Mouse (Mus musculus): ENCODE data around the gene Atad2b. TPM values are rescaled to one million over a fixed set of nuclear protein-coding genes. Genes with fewer than 3 reads are reported as not detected.
"Not testable (repeated sequence)": the region's sequence is repeated elsewhere in the genome, so short reads cannot be mapped to it uniquely, and the experiment has no call there.

The Atad2b gene
- polyA plus RNA-seq, 1 experiment from 2014 or later: 9.6 TPM

- no peaks in the 10 kb centered on the region for H3K27me3 ChIP-seq
- no peaks in the 10 kb centered on the region for H3K9me3 ChIP-seq
- no peak overlapping the region for H3K4me3 ChIP-seq
- H3K27ac ChIP-seq: no peak overlapping the region
- 62% methylated on average over 3 of the region's 3 CpGs for WGBS
- no peaks in the 10 kb centered on the region for H3K36me3 ChIP-seq
- H3K4me2 ChIP-seq: no peak overlapping the region
- no peak for ATAC-seq (ENCODE audit: insufficient number of reproducible peaks, low FRiP score, low TSS enrichment, low read depth)
- peaks cover 3% of the 10 kb centered on the region; the same call in 1 of the 2 replicates for H3K4me1 ChIP-seq
- H3K9ac ChIP-seq: no peak overlapping the region
These were observed 2.7 kb upstream of the Atad2b start for GRCm38 (mm10) chr12:4914441-4914840.

- H3K36me3 ChIP-seq: no peaks in the 10 kb centered on the region
- peaks cover 3% of the 10 kb centered on the region; the same call in 1 of the 2 replicates for H3K4me1 ChIP-seq
- no peaks in the 10 kb centered on the region for H3K9me3 ChIP-seq
- no peak for ATAC-seq (ENCODE audit: insufficient number of reproducible peaks, low FRiP score, low TSS enrichment, low read depth)
- no peak overlapping the region for H3K9ac ChIP-seq
- H3K4me2 ChIP-seq: no peak overlapping the region
- no peaks in the 10 kb centered on the region for H3K27me3 ChIP-seq
- H3K27ac ChIP-seq: no peak overlapping the region
- H3K4me3 ChIP-seq: no peak overlapping the region
- WGBS: 77% methylated on average over 3 of the region's 3 CpGs
These were observed 2.2 kb upstream of the Atad2b start for GRCm38 (mm10) chr12:4914944-4915343.

- peak; percentile 28 for ATAC-seq (ENCODE audit: insufficient number of reproducible peaks, low FRiP score, low TSS enrichment, low read depth)
- Histone ChIP-seq H3K27me3 (no peaks in the 10 kb centered on the region), H3K9ac (peak overlapping the region; percentile 99), H3K4me1 (peaks cover 3% of the 10 kb centered on the region; the same call in 1 of the 2 replicates), H3K9me3 (no peaks in the 10 kb centered on the region), H3K4me2 (peak overlapping the region; percentile 54), H3K27ac (peak overlapping the region; percentile 98), H3K4me3 (peak overlapping the region; percentile 93), H3K36me3 (no peaks in the 10 kb centered on the region)
- under 1% methylated on average over 48 of the region's 48 CpGs for WGBS
These were observed 845 bp downstream of the Atad2b start for GRCm38 (mm10) chr12:4917805-4918591.

GRCm38 (mm10) chr12:4928197-4928596 is 11.0 kb downstream of the Atad2b start:
- Histone ChIP-seq H3K4me2 (no peak overlapping the region), H3K27me3 (no peaks in the 10 kb centered on the region), H3K27ac (no peak overlapping the region), H3K9me3 (no peaks in the 10 kb centered on the region), H3K4me3 (no peak overlapping the region), H3K4me1 (no peaks in the 10 kb centered on the region), H3K36me3 (no peaks in the 10 kb centered on the region), H3K9ac (no peak overlapping the region)
- no peak for ATAC-seq (ENCODE audit: insufficient number of reproducible peaks, low FRiP score, low TSS enrichment, low read depth)
- WGBS: 90% methylated on average over 2 of the region's 2 CpGs

- H3K27ac ChIP-seq: no peak overlapping the region
- no peak overlapping the region for H3K4me2 ChIP-seq
- no peak overlapping the region for H3K9ac ChIP-seq
- 89% methylated on average over 3 of the region's 3 CpGs for WGBS
- no peaks in the 10 kb centered on the region for H3K27me3 ChIP-seq
- no peaks in the 10 kb centered on the region for H3K9me3 ChIP-seq
- H3K4me1 ChIP-seq: no peaks in the 10 kb centered on the region
- H3K36me3 ChIP-seq: no peaks in the 10 kb centered on the region
- no peak overlapping the region for H3K4me3 ChIP-seq
- ATAC-seq (ENCODE audit: insufficient number of reproducible peaks, low FRiP score, low TSS enrichment, low read depth): no peak
These were observed 13.8 kb downstream of the Atad2b start for GRCm38 (mm10) chr12:4930820-4931548.

- H3K4me1 ChIP-seq: no peaks in the 10 kb centered on the region
- H3K9ac ChIP-seq: no peak overlapping the region
- 94% methylated on average over 1 of the region's 1 CpGs for WGBS
- H3K9me3 ChIP-seq: no peaks in the 10 kb centered on the region
- H3K4me3 ChIP-seq: no peak overlapping the region
- H3K27me3 ChIP-seq: no peaks in the 10 kb centered on the region
- ATAC-seq (ENCODE audit: insufficient number of reproducible peaks, low FRiP score, low TSS enrichment, low read depth): no peak
- H3K4me2 ChIP-seq: no peak overlapping the region
- H3K27ac ChIP-seq: no peak overlapping the region
- H3K36me3 ChIP-seq: peaks cover 52% of the 10 kb centered on the region
These were observed 35.1 kb downstream of the Atad2b start for GRCm38 (mm10) chr12:4952272-4952671.

DNA sequence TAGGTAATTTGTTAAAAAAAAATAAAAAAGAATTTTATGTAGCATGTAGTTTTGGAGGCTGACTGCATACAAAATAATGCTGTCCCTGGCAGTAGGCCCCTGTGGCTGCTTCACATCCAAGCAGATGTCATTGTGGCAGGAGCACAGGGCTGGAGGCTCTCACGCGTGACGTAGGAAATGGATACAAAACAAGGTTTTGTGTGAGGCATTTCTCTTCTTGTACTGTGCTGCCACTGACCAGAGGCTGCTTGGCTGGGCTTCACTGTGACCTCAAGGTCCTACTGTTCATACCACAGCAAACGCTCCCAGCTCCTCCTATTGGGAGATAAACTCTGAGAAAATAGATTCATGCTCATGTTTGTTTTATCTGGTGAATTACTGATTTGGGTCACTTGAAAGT is 36.0 kb downstream of the Atad2b start:
- H3K9ac ChIP-seq: no peak overlapping the region
- H3K4me3 ChIP-seq: no peak overlapping the region
- no peak overlapping the region for H3K4me2 ChIP-seq
- WGBS: 96% methylated on average over 4 of the region's 4 CpGs
- no peak for ATAC-seq (ENCODE audit: insufficient number of reproducible peaks, low FRiP score, low TSS enrichment, low read depth)
- no peaks in the 10 kb centered on the region for H3K9me3 ChIP-seq
- no peaks in the 10 kb centered on the region for H3K27me3 ChIP-seq
- no peaks in the 10 kb centered on the region for H3K4me1 ChIP-seq
- peaks cover 45% of the 10 kb centered on the region for H3K36me3 ChIP-seq
- H3K27ac ChIP-seq: no peak overlapping the region

DNA sequence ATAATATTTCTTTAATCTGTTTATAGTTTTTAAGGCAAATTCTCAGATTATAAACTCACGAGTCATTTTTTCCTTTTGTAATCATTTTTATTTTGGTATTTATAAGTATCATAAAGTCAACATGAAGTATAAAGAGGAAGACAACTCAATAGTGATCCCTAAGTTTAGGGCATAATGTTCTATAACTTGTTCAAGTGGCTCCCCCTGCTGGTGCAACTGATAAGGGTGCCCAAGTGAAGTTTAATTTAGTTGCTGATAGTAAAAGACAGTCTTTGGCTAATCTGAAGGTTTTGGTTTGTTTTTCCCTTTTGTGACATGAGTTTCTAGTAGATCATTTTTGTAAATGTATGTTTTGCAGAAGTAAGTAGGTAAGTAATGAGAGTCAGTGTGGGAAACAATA is 55.8 kb downstream of the Atad2b start:
- no peaks in the 10 kb centered on the region for H3K9me3 ChIP-seq
- WGBS: 38% methylated on average over 1 of the region's 1 CpGs
- ATAC-seq (ENCODE audit: insufficient number of reproducible peaks, low FRiP score, low TSS enrichment, low read depth): no peak
- peaks cover 32% of the 10 kb centered on the region for H3K36me3 ChIP-seq
- no peak overlapping the region for H3K4me2 ChIP-seq
- H3K9ac ChIP-seq: no peak overlapping the region
- H3K4me1 ChIP-seq: no peaks in the 10 kb centered on the region
- H3K4me3 ChIP-seq: no peak overlapping the region
- no peaks in the 10 kb centered on the region for H3K27me3 ChIP-seq
- H3K27ac ChIP-seq: no peak overlapping the region

DNA sequence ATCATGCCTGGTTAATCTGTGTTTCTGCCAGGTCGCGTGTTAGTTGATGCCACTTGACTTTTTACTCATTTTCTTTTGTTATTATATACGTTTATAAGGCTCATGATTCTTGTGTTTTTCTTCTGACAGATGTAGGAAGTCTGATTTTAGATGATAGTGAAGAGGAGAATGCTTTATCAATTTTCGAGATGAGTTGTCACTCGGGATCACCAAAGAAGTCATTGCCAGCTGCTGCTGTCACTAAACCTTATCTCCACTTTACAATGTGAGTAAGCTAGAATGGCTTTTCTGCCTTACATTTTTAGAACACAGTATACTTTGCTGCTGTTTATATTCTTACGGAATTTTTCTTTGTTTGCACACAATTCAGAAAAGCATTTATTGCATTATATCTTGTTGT is 61.2 kb downstream of the Atad2b start:
- Histone ChIP-seq H3K4me1 (no peaks in the 10 kb centered on the region), H3K9me3 (no peaks in the 10 kb centered on the region), H3K4me2 (no peak overlapping the region), H3K27me3 (no peaks in the 10 kb centered on the region), H3K36me3 (peaks cover 38% of the 10 kb centered on the region), H3K9ac (no peak overlapping the region), H3K27ac (no peak overlapping the region), H3K4me3 (no peak overlapping the region)
- no peak for ATAC-seq (ENCODE audit: insufficient number of reproducible peaks, low FRiP score, low TSS enrichment, low read depth)
- WGBS: 91% methylated on average over 6 of the region's 6 CpGs

- Histone ChIP-seq H3K4me3 (no peak overlapping the region), H3K4me1 (no peaks in the 10 kb centered on the region), H3K4me2 (no peak overlapping the region), H3K27me3 (no peaks in the 10 kb centered on the region), H3K9ac (no peak overlapping the region), H3K9me3 (no peaks in the 10 kb centered on the region), H3K27ac (no peak overlapping the region), H3K36me3 (no peaks in the 10 kb centered on the region; the same call in 1 of the 2 replicates)
- ATAC-seq (ENCODE audit: insufficient number of reproducible peaks, low FRiP score, low TSS enrichment, low read depth): no peak
These were observed 79.8 kb downstream of the Atad2b start for GRCm38 (mm10) chr12:4996981-4997380.

DNA sequence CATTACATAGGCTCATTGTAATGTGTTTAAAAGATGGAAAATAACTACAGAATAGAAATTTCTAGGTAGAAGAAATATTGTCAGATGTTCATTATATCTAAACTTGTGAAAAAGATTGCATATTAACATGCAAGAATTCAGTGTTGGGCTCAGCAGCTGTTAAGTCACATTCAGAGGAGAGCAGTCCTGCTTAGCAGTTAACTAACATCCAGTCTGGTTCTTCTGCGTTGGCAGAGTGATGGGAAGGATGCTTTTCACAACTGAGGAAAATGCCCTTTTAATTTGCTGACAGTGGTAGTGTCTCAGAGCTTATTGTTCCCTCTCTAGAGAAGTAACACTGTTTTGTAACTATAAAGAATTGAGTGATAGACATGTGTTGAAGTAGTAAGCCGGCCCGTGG is 88.2 kb downstream of the Atad2b start:
- Histone ChIP-seq H3K9me3 (no peaks in the 10 kb centered on the region), H3K4me2 (no peak overlapping the region), H3K4me3 (no peak overlapping the region), H3K27ac (no peak overlapping the region), H3K4me1 (no peaks in the 10 kb centered on the region), H3K27me3 (no peaks in the 10 kb centered on the region), H3K9ac (no peak overlapping the region), H3K36me3 (peaks cover 7% of the 10 kb centered on the region)
- WGBS: 91% methylated on average over 3 of the region's 3 CpGs
- ATAC-seq (ENCODE audit: insufficient number of reproducible peaks, low FRiP score, low TSS enrichment, low read depth): no peak

GRCm38 (mm10) chr12:5005776-5006175 is 88.6 kb downstream of the Atad2b start:
- ATAC-seq (ENCODE audit: insufficient number of reproducible peaks, low FRiP score, low TSS enrichment, low read depth); H3K27me3 ChIP-seq; H3K4me1 ChIP-seq; H3K36me3 ChIP-seq; H3K27ac ChIP-seq; H3K4me2 ChIP-seq; H3K9ac ChIP-seq; H3K9me3 ChIP-seq; H3K4me3 ChIP-seq: not testable (repeated sequence)
- WGBS: 86% methylated on average over 3 of the region's 3 CpGs

Measured in limb, embryonic 15.5 days (tissue).